Mouse (Mus musculus): ENCODE data around the gene Zfand2b.
A peak's percentile ranks its signal among the peaks of the same experiment; 100 is the strongest.

The Zfand2b gene

DNA sequence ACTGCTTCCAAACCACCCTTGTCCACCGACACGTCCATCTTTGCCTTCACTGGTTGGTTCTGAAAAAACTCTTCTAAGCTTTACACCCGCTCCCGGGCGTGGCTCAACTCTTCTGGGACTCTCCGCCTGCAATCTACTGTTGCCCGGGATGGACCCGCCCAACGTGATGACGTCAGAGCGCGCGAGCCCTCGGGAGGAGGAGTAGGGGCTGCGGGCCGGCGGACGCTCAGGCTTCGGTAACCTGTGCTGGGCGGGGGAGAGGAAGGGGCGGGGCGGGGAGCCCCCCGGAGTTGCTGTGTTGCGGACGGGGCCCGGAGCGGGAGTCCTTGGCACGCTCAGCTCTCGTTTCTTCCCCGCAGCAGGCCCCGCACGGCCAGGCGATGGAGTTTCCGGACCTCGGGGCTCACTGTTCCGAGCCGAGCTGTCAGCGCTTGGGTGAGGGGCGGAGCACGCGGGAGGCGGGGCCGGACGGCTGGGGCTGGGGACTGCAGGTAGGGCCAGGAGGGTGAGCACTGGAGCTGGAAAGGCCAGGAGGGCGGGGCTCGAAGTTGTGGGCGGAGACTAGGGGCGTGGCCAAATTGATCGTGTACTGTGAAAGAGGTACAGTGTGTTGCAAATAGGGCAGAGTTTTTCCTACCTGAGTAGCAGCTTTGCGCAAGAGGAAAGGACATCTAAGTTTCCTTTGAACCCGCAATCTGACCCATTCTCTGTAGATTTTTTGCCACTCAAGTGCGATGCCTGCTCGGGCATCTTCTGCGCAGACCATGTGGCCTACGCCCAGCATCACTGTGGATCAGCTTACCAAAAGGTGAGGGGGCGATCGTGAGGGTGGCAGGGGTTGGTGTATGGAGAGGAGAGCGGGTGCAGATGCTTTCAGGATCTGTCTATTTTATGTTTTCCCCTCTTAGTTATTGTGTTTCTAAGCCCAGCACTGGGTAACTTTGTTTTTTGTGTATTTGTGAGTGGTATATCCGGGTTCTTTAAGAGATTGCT lies at the start of gene Zfand2b:
Gene Zfand2b (plus strand): TSS at position 175 of the 993 bp plus-strand sequence.
- DNase-seq = peak; percentile 99

DNA sequence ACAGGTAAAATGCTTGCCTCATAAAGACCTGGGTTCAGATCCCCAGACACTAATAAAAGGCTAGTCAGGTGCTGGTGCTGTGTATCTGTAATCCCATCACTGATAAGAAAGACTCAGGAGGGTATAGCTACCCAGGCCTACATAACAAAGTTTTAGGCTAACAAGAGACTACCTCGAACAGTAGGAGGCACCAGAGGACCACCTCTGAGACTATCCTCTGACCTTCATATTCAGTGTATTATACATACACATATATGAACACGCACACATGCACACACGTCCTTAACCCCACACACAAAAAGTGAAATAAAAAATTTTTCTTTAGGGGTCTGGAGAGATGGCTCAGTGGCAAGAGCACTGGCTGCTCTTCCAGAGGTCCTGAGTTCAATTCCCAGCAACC lies 46.2 kb upstream of the Zfand2b start:
- peak; percentile 57 for DNase-seq

DNA sequence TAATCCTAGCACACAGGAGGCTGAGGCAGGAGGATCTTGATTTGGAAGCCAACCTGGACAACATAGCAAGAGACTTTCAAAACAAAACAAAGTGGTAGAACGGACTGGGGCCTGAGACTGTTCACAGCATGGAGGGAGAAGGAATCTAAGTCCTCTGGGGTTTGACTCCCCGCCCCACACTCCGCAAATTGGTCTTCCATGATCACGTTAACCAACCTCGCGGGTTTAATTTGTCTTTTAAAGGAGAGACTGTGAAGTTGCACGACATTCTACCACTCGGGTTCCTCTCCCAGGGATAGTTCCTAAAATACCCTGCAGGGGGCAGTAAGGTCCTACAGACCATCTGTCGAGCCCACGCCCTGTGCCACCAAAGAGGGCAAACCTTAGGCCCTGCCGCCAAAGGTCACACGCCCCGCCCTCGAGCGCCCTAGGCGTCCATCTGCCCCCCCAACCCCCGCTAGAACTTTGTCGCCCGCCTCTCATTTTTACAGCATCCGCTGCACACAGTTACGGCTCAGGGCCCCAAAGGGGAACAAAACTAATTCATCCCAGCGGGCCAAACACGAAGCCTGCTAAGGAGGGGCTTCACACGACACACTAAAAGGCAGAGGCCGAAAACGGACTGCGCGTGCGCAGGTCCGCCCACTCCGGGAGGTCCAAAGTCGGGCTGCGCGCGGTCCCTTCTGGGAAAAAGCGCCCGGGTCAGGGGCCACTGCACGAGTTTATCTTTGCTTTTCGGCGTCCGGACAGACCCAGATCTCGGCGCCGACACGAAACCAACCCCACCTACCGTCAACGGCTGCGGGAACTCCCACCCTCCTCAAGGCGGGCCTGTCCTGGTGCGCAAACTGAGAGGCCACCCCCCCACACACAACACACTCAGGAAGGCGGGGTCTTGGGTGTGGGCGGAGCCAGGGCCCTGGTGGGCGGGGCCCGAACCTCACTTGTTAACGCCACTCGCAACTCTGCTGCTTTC lies 43.8 kb upstream of the Zfand2b start, which contains the start of gene Nhej1:
Gene Nhej1 (minus strand): TSS at position 855 of the 976 bp plus-strand sequence.
- peak; percentile 97 for DNase-seq

- no peak for DNase-seq
These were observed 43.0 kb upstream of the Zfand2b start for GRCm38 (mm10) chr1:75125418-75125817.

GRCm38 (mm10) chr1:75128641-75129040 lies 39.8 kb upstream of the Zfand2b start:
- DNase-seq = no peak

DNA sequence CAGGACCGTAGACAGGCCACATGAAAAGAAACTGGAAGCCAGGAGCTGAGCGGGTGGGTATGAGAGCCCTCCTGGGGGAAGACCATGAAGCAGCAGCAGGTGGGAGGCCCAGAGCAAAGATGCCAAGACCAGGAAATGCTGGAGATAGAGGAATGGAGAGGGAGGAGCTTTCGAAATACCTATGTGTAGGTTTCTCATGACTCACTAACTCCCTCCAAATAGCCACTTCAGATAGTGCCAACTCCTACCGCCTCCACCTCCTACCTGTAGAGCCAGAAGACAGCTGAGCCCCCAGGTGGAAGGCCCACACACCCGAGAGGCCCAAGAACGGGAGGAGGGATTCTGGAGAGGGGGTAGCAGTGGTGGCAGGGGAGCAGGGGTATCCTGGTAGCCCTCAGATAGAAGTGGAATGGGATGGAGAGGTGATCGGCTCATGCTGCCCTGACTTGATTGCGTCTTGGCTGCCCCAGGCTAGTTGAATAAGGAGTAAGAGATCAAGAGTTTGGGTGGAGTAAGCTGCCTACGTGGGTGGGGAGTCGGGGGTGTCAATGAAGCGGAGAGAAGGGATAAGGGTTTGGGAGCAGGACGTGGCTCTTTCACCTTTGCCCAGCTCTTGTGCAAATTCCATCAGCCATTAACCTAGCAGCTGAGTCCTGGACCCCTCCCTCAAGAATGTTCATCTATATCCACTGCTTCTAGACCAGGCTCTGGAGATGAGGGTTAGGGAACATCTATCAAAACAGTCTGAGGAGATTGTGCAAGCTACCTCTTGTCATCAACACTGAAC lies 34.8 kb upstream of the Zfand2b start, which contains the start of gene Slc23a3:
Gene Slc23a3 (minus strand): TSS at position 470 of the 787 bp plus-strand sequence.
- DNase-seq = no peak

DNA sequence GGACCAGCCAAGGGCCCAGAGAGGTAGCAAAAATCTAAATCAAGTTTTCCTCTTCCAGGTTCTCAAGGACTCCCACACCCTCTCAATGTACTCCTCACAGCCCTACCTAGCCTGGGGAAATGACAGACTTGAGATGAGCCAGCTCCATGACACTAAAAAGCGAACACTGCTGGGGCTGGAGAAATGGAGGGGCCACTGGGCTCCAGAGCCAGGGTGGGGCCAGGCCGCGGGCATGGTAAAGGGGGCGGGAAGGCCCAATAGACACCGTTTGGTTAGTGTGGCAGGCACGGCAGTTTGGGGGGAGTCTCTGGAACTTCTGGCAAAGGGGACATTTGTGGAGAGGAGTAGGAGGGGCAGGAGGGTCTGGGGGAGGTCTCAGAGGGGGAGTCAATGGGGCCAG lies 32.2 kb upstream of the Zfand2b start:
- no peak for DNase-seq

DNA sequence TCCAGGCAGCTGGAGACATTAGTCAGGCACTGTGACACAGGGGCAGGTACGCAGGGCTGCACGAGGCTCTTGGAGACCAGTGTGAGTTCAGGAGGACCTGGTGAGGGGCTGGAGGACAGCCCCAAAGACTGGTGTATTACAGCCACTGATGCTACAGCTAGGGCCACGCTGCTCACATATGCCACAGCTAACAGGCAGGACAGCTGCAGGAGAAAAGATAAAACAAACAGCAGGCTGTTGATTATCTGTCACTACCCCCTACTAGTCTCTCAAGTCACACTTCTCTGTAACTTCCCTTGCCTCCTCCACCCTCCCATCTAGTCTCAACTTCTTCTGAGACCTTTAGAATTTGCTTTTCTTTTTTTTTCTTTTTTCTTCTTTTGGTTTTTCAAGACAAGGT lies 31.7 kb upstream of the Zfand2b start:
- DNase-seq = no peak

DNA sequence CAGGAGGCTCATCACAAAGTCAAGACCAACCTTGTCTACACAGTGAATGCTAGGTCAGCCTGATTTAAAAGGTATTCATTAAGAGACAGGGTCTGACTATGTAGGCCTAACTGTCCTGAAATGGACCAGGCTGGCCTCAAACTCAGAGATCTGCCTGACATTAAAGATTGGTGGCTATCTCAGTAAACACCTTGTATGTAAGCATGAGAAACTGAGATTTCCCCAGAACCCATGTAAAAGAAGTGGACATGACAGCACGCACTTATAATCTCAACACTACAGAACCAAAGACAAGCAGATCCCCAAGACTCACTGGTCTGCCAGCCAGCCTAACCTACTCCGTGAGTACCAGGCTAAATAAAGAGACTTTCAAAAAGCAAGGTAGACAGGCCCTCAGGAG lies 30.0 kb upstream of the Zfand2b start:
- no peak for DNase-seq

DNA sequence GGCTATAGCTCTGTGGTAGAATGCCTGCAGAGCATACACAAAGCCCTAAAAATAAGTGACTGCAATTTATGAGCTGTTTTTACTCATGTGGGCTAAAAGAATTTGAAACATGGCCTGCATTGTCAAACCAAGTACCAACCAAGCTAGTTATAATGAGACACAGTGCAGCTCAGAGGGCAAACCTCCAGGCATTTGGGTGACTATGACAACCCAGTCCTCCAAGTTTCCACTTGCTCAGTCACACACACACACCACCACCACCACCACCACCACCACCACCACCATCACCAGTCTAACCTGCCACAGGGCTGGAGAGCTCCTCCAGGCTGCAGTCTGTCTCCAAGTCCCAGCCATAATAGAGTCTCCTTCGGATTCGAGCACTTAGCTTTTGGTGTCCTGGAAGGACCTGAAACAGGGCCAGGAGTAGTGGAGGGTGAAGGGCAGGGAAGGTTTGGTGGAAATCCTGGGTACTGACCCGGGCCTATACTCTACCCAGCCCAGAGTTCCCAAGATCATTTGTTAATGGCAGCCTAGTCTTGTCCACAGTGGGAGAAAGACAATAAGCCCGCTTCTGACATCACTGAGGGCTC lies 27.8 kb upstream of the Zfand2b start:
- peak; percentile 13 for DNase-seq

DNA sequence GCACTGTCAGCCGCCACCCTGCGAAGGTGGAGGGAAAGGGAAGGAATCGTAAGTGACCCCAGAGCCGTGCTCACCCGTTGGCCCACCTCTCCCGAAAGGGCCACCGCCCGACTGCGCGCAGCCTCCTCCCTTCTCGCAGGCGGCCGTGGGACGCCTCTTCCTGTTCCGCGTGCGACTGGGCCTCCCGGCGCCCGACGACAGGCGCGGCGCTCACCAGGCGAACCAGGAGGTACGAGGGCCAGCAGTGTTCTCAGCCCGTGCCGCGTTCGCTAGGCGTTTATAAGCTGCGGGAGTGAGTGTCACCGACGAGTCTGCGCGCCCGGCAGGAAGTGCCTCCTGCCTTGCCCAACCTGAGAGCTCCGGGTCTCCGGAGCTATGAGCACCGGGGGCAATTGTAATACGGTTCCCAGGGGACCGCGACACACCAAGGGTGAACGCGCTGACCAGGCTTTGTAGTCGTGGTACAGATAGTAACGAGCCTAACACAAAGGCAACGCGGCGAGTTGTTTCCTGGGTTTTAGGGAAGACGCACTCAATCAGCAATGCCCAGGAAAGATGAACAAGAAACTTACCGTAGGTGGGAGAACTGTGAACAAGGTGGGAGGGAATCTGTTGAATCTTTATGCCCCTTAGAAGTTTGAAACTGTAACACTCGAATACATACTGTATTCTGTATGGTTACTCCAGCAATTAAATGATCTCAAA lies 26.8 kb upstream of the Zfand2b start:
- peak; percentile 78 for DNase-seq

DNA sequence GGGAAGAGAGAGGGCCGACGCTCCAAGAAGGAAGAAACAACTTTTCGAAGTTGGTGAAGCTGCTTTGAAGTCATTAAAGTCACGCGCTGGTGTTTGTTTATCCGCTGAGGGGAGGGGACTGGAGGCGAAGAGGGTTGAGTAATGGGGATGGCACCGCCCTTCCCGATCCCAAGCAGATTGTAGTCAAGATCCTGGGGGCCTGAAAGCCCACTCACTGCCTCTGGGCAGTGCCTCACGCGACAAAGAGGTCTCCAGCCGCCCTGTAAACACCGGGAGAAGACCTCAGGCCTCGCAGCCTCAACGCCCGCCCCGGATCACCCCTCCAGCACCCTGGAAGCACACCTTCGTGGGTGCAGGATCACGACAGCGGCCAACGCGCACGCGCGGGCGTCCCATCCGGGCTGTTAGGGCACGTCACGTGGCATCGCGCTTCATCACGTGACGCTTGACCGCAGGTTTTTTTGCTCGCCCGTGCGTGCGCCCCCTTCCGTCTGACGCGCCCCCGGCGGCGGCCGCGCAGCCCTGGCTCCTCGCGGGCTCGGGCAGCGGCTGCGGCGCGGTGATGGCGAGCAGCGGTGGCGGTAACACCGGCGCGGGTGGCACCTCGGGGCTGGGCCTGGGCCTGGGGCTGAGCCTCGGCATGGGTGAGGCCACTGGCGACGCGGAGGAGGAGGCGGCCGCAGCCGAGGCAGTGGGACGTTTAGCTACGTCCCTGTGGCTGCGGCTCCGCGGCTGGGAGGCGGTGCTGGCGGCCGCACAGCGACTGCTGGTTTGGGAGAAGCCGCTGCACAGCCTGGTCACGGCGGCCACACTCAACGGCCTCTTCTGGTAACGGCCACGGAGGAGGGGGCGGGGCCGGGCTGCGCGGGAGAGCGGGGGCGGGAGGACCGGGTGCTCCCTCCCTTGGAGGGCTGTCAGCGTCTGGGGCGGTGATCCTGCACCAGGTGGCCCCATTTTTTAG lies 25.9 kb upstream of the Zfand2b start, which contains the start of the genes Cnppd1 and Retreg2:
Gene Cnppd1 (minus strand): TSS at position 411 of the 961 bp plus-strand sequence.
Gene Retreg2 (plus strand): TSS at position 478 of the 961 bp plus-strand sequence.
- DNase-seq = peak; percentile 97

DNA sequence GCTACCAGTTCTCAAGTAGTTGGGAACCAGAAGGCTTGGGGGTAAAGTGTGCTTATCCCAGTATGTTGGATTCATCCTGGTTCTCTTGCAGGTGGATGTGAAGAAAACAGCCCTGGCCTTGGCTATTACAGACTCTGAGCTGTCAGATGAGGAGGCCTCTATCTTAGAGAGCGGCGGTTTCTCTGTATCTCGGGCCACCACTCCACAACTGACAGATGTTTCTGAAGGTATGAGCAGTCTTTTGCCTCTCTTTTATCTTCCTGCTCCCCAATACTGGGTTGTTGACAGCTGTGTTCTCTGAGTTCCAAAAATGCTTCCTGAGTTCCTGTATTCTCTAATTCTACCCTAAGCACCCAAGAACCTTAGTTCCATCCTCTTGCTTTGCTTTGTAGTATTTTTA lies 22.9 kb upstream of the Zfand2b start:
- no peak for DNase-seq

DNA sequence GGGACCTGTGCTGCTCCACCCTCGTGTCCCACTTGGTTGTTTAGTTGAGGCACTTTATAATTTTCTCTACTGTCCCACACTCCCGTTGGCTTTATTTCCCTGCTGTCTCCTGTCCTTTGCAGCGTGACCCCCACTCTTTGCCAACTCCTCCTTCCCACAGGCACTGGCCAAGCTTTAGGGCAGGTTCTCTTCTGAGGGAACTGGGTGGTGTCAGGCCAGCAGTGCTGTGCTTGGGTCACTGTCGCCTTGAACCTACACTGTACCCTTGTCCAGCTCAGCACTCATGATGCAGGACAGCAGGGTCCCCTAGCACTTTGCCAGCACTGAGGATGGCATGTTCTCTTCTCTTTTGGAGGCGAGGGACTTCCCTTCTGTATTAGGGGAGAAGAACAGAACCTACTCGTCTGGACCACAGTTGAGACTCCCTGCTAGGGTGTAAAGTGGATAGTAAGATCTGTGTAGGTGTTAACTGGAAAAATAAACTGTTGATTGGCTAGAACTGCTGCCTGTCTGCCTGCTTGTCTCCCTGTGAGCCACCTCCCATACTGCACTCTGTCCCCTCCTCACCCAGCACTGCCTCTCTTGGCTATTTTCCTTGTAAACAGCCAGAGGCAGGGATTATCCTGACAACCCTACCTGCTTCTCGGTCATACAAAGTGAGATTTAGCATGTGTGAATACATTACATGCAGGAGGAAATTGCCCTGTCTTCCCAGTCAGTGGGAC lies 20.9 kb upstream of the Zfand2b start:
- DNase-seq = no peak

GRCm38 (mm10) chr1:75148727-75149126 lies 19.7 kb upstream of the Zfand2b start:
- DNase-seq = no peak

DNA sequence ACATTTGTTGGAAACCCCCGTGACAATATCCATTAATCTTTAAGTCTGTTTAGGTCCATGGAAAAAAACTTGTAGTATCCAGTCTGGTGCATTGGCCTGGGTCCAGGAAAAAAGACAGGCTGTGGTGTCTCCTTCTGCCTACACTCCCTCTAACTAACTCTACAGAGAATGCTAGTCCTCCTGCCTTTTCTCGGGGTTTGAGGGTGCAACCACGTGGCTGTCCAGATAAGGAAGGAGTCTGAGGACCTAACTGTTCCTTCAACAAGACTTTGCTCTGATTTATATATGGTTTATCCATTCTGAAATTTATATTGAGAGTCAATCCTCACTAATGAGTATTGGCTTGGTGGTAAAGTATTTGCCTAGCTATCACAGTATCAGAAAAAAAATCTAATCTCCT lies 12.6 kb upstream of the Zfand2b start:
- DNase-seq = no peak

GRCm38 (mm10) chr1:75158990-75159389 lies 9.5 kb upstream of the Zfand2b start:
- DNase-seq = no peak

DNA sequence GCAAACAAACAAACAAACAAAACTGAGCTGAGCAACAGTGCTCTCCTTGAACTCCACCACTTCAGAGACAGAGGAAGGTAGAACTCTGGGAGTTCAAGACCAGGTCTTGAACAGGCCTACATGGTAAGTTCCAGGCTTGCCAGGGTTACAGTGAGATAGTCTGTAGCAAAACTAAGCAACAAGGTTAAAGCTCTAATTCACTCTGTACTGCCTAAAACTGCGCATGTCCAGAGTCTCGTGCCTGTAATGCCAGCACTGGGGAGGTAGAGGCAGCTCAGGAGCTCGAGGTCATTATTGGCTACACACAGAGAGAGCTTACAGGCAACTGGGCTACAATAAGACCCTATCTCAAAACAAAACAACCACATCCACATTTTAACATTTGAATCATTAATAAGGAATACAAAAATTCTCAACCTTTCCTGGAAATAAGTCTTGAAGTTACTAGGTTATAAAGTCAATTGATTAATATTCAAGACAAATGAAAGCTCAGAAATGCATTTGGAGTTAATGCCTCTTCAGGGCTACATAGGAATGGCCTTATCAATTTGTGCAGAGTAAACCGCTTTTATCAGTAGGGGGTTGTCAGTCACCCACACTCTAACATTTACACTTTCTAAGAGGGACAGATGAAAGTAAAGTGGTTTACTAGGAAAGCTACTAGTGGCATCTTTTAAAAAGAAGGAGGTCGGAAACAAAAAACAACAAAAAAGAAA lies 8.7 kb upstream of the Zfand2b start:
- DNase-seq = no peak

Data from thymus, postnatal 25 days (tissue).